Mouse (Mus musculus): ENCODE results near the gene Tmem214. TPM values are rescaled to one million over a fixed set of nuclear protein-coding genes. Genes with fewer than 3 reads are reported as not detected.

Tmem214 gene
- polyA plus RNA-seq (2014; fragmentation: Illumina TruSeq; extraction: RNeasy Lipid Tissue Mini Kit (QIAGEN cat#74804); ENCODE audit: low read depth, low replicate concordance), result 39.4 TPM

GRCm38 (mm10) chr5:30867712-30868111 lies at the start of gene Tmem214:
Tmem214 (plus strand) TSS chr5:30868012.

GRCm38 (mm10) chr5:30888337-30889087 lies 20.7 kb downstream of the Tmem214 start, which contains the start of gene Agbl5:
Agbl5 (plus strand) TSS chr5:30888694.

GRCm38 (mm10) chr5:30907413-30908059 lies 39.7 kb downstream of the Tmem214 start, which contains the start of gene Ost4:
Ost4 (minus strand) TSS chr5:30907788.

GRCm38 (mm10) chr5:30913060-30913841 lies 45.4 kb downstream of the Tmem214 start, which contains the start of gene Emilin1:
Emilin1 (plus strand) TSS chr5:30913402.

GRCm38 (mm10) chr5:30921256-30922033 lies 53.6 kb downstream of the Tmem214 start, which contains the start of gene Khk:
Khk (plus strand) TSS chr5:30921431.

Other genes starting within 250 kb of the Tmem214 start
- 58.7 TPM for gene Slc35f6, start 220.1 kb upstream of the Tmem214 start, polyA plus RNA-seq (2014; fragmentation: Illumina TruSeq; extraction: RNeasy Lipid Tissue Mini Kit (QIAGEN cat#74804); ENCODE audit: low read depth, low replicate concordance)
- 59.8 TPM for gene Cenpa, start 201.2 kb upstream of the Tmem214 start, polyA plus RNA-seq (2014; fragmentation: Illumina TruSeq; extraction: RNeasy Lipid Tissue Mini Kit (QIAGEN cat#74804); ENCODE audit: low read depth, low replicate concordance)
- gene Dpysl5, start 156.4 kb upstream of the Tmem214 start, polyA plus RNA-seq (2014; fragmentation: Illumina TruSeq; extraction: RNeasy Lipid Tissue Mini Kit (QIAGEN cat#74804); ENCODE audit: low read depth, low replicate concordance), result 0.76 TPM
- gene Mapre3, start 53.4 kb upstream of the Tmem214 start, polyA plus RNA-seq (2014; fragmentation: Illumina TruSeq; extraction: RNeasy Lipid Tissue Mini Kit (QIAGEN cat#74804); ENCODE audit: low read depth, low replicate concordance), result 45.6 TPM
- gene Agbl5, start 20.7 kb downstream of the Tmem214 start, polyA plus RNA-seq (2014; fragmentation: Illumina TruSeq; extraction: RNeasy Lipid Tissue Mini Kit (QIAGEN cat#74804); ENCODE audit: low read depth, low replicate concordance), result 4.8 TPM
- gene Ost4, start 39.8 kb downstream of the Tmem214 start, polyA plus RNA-seq (2014; fragmentation: Illumina TruSeq; extraction: RNeasy Lipid Tissue Mini Kit (QIAGEN cat#74804); ENCODE audit: low read depth, low replicate concordance), result 169 TPM
- 27.9 TPM for gene Emilin1, start 45.4 kb downstream of the Tmem214 start, polyA plus RNA-seq (2014; fragmentation: Illumina TruSeq; extraction: RNeasy Lipid Tissue Mini Kit (QIAGEN cat#74804); ENCODE audit: low read depth, low replicate concordance)
- 33.0 TPM for gene Khk, start 53.4 kb downstream of the Tmem214 start, polyA plus RNA-seq (2014; fragmentation: Illumina TruSeq; extraction: RNeasy Lipid Tissue Mini Kit (QIAGEN cat#74804); ENCODE audit: low read depth, low replicate concordance)
- 1.3 TPM for gene Cgref1, start 77.6 kb downstream of the Tmem214 start, polyA plus RNA-seq (2014; fragmentation: Illumina TruSeq; extraction: RNeasy Lipid Tissue Mini Kit (QIAGEN cat#74804); ENCODE audit: low read depth, low replicate concordance)
- 91.3 TPM for gene Preb, start 92.3 kb downstream of the Tmem214 start, polyA plus RNA-seq (2014; fragmentation: Illumina TruSeq; extraction: RNeasy Lipid Tissue Mini Kit (QIAGEN cat#74804); ENCODE audit: low read depth, low replicate concordance)
- gene Tcf23, start 100.7 kb downstream of the Tmem214 start, polyA plus RNA-seq (2014; fragmentation: Illumina TruSeq; extraction: RNeasy Lipid Tissue Mini Kit (QIAGEN cat#74804); ENCODE audit: low read depth, low replicate concordance), result 2.1 TPM
- 83.6 TPM for gene Atraid, start 180.3 kb downstream of the Tmem214 start, polyA plus RNA-seq (2014; fragmentation: Illumina TruSeq; extraction: RNeasy Lipid Tissue Mini Kit (QIAGEN cat#74804); ENCODE audit: low read depth, low replicate concordance)
- 14.1 TPM for gene Slc5a6, start 180.9 kb downstream of the Tmem214 start, polyA plus RNA-seq (2014; fragmentation: Illumina TruSeq; extraction: RNeasy Lipid Tissue Mini Kit (QIAGEN cat#74804); ENCODE audit: low read depth, low replicate concordance)
- gene Cad, start 186.8 kb downstream of the Tmem214 start, polyA plus RNA-seq (2014; fragmentation: Illumina TruSeq; extraction: RNeasy Lipid Tissue Mini Kit (QIAGEN cat#74804); ENCODE audit: low read depth, low replicate concordance), result 12.7 TPM
- gene Dnajc5g, start 238.3 kb downstream of the Tmem214 start, polyA plus RNA-seq (2014; fragmentation: Illumina TruSeq; extraction: RNeasy Lipid Tissue Mini Kit (QIAGEN cat#74804); ENCODE audit: low read depth, low replicate concordance), result not detected
- gene Slc30a3, start 240.2 kb downstream of the Tmem214 start, polyA plus RNA-seq (2014; fragmentation: Illumina TruSeq; extraction: RNeasy Lipid Tissue Mini Kit (QIAGEN cat#74804); ENCODE audit: low read depth, low replicate concordance), result not detected
- 266 TPM for gene Trim54, start 248.7 kb downstream of the Tmem214 start, polyA plus RNA-seq (2014; fragmentation: Illumina TruSeq; extraction: RNeasy Lipid Tissue Mini Kit (QIAGEN cat#74804); ENCODE audit: low read depth, low replicate concordance)

Data from heart, adult 10 weeks (tissue).